Mouse (Mus musculus): Measurements from ENCODE around the gene Vmn1r158.
"Not testable (repeated sequence)": the region's sequence is repeated elsewhere in the genome, so short reads cannot be mapped to it uniquely, and the experiment has no call there.

Gene Vmn1r158

DNA sequence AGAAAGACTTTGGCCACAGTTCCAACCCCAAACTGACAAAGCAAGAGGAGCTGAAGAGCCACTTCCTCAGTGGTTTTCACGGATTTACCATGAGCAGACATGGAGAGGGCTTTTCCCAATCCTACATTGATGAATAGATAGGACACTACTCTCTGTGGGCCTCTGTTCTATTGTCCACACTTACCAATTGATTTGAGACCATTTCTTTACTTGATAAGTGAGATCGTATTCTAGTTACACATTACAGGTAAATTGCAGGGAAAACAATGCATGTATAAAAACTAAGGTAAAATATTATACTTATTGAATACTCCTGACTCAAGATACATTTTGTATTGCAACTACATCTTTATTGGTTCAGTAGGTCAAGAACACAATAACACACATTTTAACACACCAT lies at the start of gene Vmn1r158:
Vmn1r158 (minus strand) TSS at position 101 of the 400 bp plus-strand sequence.
- not testable (repeated sequence) for DNase-seq (ENCODE audit: low read depth, low spot score)

DNA sequence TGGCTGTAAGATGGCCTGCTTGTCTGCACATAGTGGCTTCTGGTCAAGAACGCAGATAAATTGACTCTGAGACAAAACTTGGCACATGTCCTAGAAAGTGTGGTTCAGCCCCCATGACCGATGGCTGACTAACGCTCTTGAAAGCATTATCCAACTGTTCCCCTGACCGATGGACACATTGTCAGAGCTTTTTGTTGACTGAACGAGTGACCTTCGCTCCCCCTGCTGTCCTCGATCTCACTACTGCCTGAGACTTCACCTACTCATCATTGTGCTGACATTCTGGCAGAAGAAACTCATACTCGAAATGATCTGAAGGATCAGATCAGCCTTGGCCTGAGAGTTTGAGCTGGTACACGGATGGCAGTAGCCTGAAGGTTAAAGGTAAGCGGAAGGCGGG lies 14.6 kb downstream of the Vmn1r158 start:
- DNase-seq (ENCODE audit: low read depth, low spot score), result not testable (repeated sequence)

DNA sequence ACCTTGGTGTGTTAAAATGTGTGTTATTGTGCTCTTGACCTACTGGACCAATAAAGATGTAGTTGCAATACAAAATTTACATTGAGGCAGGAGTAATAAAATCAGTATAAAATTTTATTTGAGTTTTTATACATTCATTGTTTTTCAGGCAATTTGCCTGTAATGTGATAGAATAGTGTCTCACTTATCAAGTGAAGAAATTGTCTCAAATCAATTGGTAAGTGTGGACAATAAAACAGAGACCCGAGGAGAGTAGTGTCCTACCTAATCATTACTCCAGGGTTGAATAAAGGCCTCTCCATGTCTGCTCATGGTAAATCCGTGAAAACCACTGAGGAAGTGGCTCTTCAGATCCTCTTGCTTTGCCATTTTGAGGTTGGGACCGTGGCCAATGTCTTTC lies 29.2 kb downstream of the Vmn1r158 start, which contains the start of gene Vmn1r157:
Vmn1r157 (plus strand) TSS at position 301 of the 400 bp plus-strand sequence.
- not testable (repeated sequence) for DNase-seq (ENCODE audit: low read depth, low spot score)
